Mouse (Mus musculus) heart, postnatal 0 days (tissue): ENCODE measurements around the gene Ttk. TPM values are rescaled to one million over a fixed set of nuclear protein-coding genes. Genes with fewer than 3 reads are reported as not detected.

ENCODE experiments used
- ATAC-seq: fragments of 200-750 bp; cut with Nextera tagmentation; 2 replicates; pipeline ENCODE4 v1.8.0; 2017; ENCODE audit warnings: low read depth, moderate number of reproducible peaks, moderate library complexity; ENCODE audit not compliant: insufficient read depth
- DNase-seq: peaks from one replicate; pipeline ENCODE4 v3.0.0-alpha.2; 2016; ENCODE audit warnings: low spot score
- H3K27ac ChIP-seq: fragments of 300-500 bp; sonication (generic); 2 replicates; pipeline ENCODE4 v1.5.1; 2014; ENCODE audit warnings: low read depth, mild to moderate bottlenecking
- H3K27me3 ChIP-seq: fragments of 300-500 bp; sonication (generic); 2 replicates; pipeline ENCODE4 v1.6.1; 2014; ENCODE audit warnings: low read length, mixed read lengths; ENCODE audit not compliant: control insufficient read depth, insufficient read depth
- H3K36me3 ChIP-seq: fragments of 300-500 bp; sonication (generic); replicated peaks from 2 replicates; pipeline ENCODE4 v1.6.1; 2014; ENCODE audit warnings: low read length, mixed read lengths; ENCODE audit not compliant: control insufficient read depth, insufficient read depth
- H3K4me1 ChIP-seq: fragments of 300-500 bp; sonication (generic); 2 replicates; pipeline ENCODE4 v1.6.1; 2014; ENCODE audit warnings: antibody characterized with exemption; ENCODE audit not compliant: control insufficient read depth, insufficient read depth
- H3K4me2 ChIP-seq: fragments of 300-500 bp; sonication (generic); 2 replicates; pipeline ENCODE4 v1.6.1; 2014; ENCODE audit warnings: low read depth, mild to moderate bottlenecking, low read length, moderate library complexity
- H3K4me3 ChIP-seq: fragments of 300-500 bp; sonication (generic); 2 replicates; pipeline ENCODE4 v1.5.1; 2014; ENCODE audit warnings: low read depth, low read length
- H3K9ac ChIP-seq: fragments of 300-500 bp; sonication (generic); replicated peaks from 2 replicates; pipeline ENCODE4 v1.6.1; 2014; ENCODE audit warnings: low read depth, low read length, mixed read lengths
- H3K9me3 ChIP-seq: fragments of 300-500 bp; sonication (generic); replicated peaks from 2 replicates; pipeline ENCODE4 v1.6.1; 2016; ENCODE audit warnings: low read length; ENCODE audit not compliant: control insufficient read depth
- CTCF ChIP-seq: IDR thresholded peaks from 2 replicates; pipeline ENCODE4 v1.5.1; 2016; ENCODE audit warnings: antibody characterized with exemption, control low read depth, low read depth
- EP300 ChIP-seq: IDR thresholded peaks from 2 replicates; pipeline ENCODE4 v1.6.1; 2016; ENCODE audit warnings: antibody characterized with exemption, low read depth
- WGBS: fragments of 180-500 bp; shearing (Covaris S2); extraction: QIAGEN DNeasy Blood & Tissue Kit; methylation state at CpG from one replicate; pipeline ENCODE4 v1.1.7; 2014; 5-methylcytosine and 5-hydroxymethylcytosine counted together
- polyA plus RNA-seq: library from polyadenylated mRNA; unstranded; fragments of >200 nt; fragmentation: Nextera tagmentation; extraction: Ambion mirVana; gene quantifications from 2 replicates; pipeline ENCODE4 v1.2.1, GENCODE M21; 2015
- total RNA-seq: library from RNA; depleted of rRNA; stranded (reverse); fragments of >200 nt; gene quantifications from 2 replicates; pipeline ENCODE4 v1.2.3, GENCODE M21; 2014; ENCODE audit warnings: low replicate concordance

Gene Ttk
- total and polyA plus RNA-seq, 2 experiments from 2014 or later, result 4.5 to 6.5 TPM

- H3K27ac ChIP-seq, result no peak overlapping the region
- no peaks in the 10 kb centered on the region for H3K9me3 ChIP-seq
- no peak for ATAC-seq
- H3K4me3 ChIP-seq, result no peak overlapping the region
- H3K4me2 ChIP-seq, result no peak overlapping the region
- TF ChIP-seq EP300, result no peak
- TF ChIP-seq CTCF, result no peak
- no peaks in the 10 kb centered on the region for H3K36me3 ChIP-seq
- H3K27me3 ChIP-seq, result peaks cover 41% of the 10 kb centered on the region
- H3K4me1 ChIP-seq, result peaks cover 9% of the 10 kb centered on the region; the same call in 1 of the 2 replicates
- no peak for DNase-seq
- 56% methylated on average over 13 of the region's 13 CpGs for WGBS
- H3K9ac ChIP-seq, result no peak overlapping the region
Measured at GRCm38 (mm10) chr9:83804341-83804740, 30.1 kb upstream of the Ttk start.

- Histone ChIP-seq H3K27ac (no peak overlapping the region), H3K4me3 (peak overlapping the region; percentile 54), H3K9ac (no peak overlapping the region), H3K27me3 (peaks cover 41% of the 10 kb centered on the region), H3K9me3 (no peaks in the 10 kb centered on the region), H3K36me3 (no peaks in the 10 kb centered on the region), H3K4me1 (peaks cover 9% of the 10 kb centered on the region; the same call in 1 of the 2 replicates), H3K4me2 (peak overlapping the region; percentile 70)
- DNase-seq (no peak), ATAC-seq (peak; percentile 41; the same call in 1 of the 2 replicates)
- TF ChIP-seq CTCF (no peak), EP300 (no peak)
- 1% methylated on average over 37 of the region's 37 CpGs for WGBS
Measured at GRCm38 (mm10) chr9:83805164-83805976, 29.1 kb upstream of the Ttk start.

GRCm38 (mm10) chr9:83805977-83806815 is 28.3 kb upstream of the Ttk start, which contains the start of gene Elovl4:
Elovl4 (minus strand) TSS chr9:83806277.
- DNase-seq (peak; percentile 20), ATAC-seq (peak; percentile 63)
- H3K27ac ChIP-seq, result no peak within 1 kb of the TSS
- TF ChIP-seq EP300 (no peak), CTCF (no peak)
- H3K36me3 ChIP-seq, result no peaks in the 10 kb centered on the region
- H3K4me1 ChIP-seq, result peaks cover 9% of the 10 kb centered on the region; the same call in 1 of the 2 replicates
- H3K4me3 ChIP-seq, result peak within 1 kb of the TSS; percentile 54
- H3K9ac ChIP-seq, result peak within 1 kb of the TSS; percentile 31; the same call in 1 of the 2 replicates
- 2% methylated on average over 55 of the region's 71 CpGs for whole genome bisulfite sequencing
- peak within 1 kb of the TSS; percentile 70 for H3K4me2 ChIP-seq
- peaks cover 41% of the 10 kb centered on the region for H3K27me3 ChIP-seq
- no peaks in the 10 kb centered on the region for H3K9me3 ChIP-seq

GRCm38 (mm10) chr9:83807562-83807961 is 26.9 kb upstream of the Ttk start:
- ATAC-seq (no peak), DNase-seq (peak; percentile 40)
- no peak for TF ChIP-seq EP300
- peak; percentile 51 for TF ChIP-seq CTCF
- peaks cover 9% of the 10 kb centered on the region; the same call in 1 of the 2 replicates for H3K4me1 ChIP-seq
- H3K4me3 ChIP-seq, result no peak overlapping the region
- no peaks in the 10 kb centered on the region for H3K36me3 ChIP-seq
- H3K9me3 ChIP-seq, result no peaks in the 10 kb centered on the region
- no peak overlapping the region for H3K4me2 ChIP-seq
- H3K27ac ChIP-seq, result no peak overlapping the region
- no peak overlapping the region for H3K9ac ChIP-seq
- peaks cover 41% of the 10 kb centered on the region for H3K27me3 ChIP-seq
- 7% methylated on average over 2 of the region's 2 CpGs for WGBS

GRCm38 (mm10) chr9:83819188-83819587 is 15.3 kb upstream of the Ttk start:
- Histone ChIP-seq H3K4me2 (no peak overlapping the region), H3K9ac (no peak overlapping the region), H3K27me3 (no peaks in the 10 kb centered on the region), H3K9me3 (no peaks in the 10 kb centered on the region), H3K27ac (no peak overlapping the region), H3K4me3 (no peak overlapping the region), H3K4me1 (no peaks in the 10 kb centered on the region), H3K36me3 (no peaks in the 10 kb centered on the region)
- ATAC-seq, result no peak
- WGBS, result 67% methylated on average over 7 of the region's 7 CpGs
- DNase-seq, result no peak
- TF ChIP-seq EP300 (no peak), CTCF (no peak)
